Mouse (Mus musculus) inflammation-experienced regulatory T-cells, adult 6 months (primary cell): ENCODE results near the gene Crebrf. TPM values are rescaled to one million over a fixed set of nuclear protein-coding genes. Genes with fewer than 3 reads are reported as not detected.

Experiments used
- ATAC-seq: one replicate; pipeline ENCODE4 v1.8.0; 2017
- polyA plus RNA-seq, 3 experiments: library from polyadenylated mRNA; unstranded; fragments of 100-300 nt; shearing (Covaris generic); gene quantifications; one replicate each; pipeline ENCODE4 v1.2.1; 2017

Gene Crebrf
- 10 to 100 TPM; 29.4 to 66.0 (median 53.7) TPM for polyA plus RNA-seq

DNA sequence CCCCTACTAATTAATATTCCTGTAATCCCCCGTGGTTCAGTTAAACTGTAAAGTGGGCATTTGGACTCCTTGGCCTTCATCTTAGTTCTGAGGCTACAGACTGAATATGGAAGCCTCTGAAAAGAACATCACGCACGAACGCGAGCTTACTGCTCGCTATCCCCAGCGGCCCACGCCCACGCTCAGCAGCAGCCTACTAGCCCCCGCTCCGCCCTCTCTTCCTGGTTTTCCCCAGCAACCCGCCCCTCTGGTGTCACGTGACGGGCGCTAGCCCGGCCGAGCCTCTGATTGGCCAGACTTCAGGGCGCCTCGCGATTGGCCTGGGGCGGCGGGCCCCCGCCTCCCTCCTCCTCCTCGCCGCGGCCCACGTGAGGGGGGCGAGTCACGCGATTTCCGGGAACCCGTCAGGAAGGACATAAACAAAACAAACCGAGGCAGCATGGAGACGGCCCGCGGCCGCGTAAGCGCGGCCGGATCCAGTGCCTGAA, at the start of gene Crebrf:
TSS of gene Crebrf (plus strand) at position 380 of the 488 bp plus-strand sequence.
- peak; percentile 83 for ATAC-seq

DNA sequence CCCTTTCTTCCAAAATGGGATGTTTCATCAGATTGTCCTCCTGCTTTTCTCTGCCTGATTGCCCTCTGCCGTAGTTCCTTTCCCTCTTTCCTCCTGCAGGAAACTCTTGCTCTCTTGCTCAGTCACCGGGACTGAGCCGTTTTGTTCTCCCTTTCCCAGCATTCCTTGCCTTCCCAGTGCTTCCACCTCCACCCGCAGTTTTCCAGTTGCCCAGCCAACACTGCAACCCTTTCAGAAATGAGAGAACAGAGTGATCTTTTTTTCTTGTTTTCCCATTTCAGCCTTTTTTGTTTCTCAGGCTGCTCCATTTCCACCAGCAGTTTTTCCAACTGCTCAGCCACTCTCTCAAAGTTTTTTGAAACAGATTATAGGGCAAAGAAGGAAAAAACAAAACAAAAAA, 44.2 kb upstream of the Crebrf start:
- no peak for ATAC-seq

DNA sequence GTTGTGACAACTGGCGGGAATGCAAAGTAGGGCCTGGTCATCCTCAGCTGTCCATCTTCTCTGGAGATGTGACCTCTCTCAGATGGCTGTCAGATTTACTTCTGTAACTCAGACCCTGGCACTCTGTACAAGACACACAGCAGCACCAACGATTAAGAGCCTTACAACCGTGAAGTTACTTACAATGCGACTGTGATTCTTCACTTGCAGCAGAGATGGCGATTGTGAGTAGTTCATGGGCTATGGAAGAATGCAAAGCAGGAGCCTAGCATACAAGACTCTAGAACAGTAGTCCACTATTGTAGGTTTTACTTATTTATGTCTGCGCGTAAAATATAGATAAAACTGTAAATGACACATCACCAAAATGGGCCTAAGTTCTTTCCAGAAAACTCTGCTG, 39.6 kb upstream of the Crebrf start:
- no peak for ATAC-seq

DNA sequence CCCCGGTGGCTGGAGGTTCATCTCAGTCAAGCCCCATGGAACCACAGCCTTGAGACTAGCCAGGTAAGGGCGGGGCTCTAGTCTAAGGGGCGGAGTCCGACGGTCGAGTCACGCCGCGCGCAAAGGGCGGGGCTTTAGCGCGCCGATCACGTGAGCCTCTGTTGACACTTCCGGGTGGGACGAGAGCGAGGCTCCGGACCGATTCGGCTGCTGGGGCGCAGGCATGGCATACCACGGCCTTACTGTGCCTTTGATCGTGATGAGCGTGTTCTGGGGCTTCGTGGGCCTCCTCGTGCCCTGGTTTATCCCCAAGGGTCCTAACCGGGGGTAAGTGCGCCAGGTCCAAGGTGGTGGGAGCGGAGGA, 39.2 kb upstream of the Crebrf start:
- peak; percentile 98 for ATAC-seq

DNA sequence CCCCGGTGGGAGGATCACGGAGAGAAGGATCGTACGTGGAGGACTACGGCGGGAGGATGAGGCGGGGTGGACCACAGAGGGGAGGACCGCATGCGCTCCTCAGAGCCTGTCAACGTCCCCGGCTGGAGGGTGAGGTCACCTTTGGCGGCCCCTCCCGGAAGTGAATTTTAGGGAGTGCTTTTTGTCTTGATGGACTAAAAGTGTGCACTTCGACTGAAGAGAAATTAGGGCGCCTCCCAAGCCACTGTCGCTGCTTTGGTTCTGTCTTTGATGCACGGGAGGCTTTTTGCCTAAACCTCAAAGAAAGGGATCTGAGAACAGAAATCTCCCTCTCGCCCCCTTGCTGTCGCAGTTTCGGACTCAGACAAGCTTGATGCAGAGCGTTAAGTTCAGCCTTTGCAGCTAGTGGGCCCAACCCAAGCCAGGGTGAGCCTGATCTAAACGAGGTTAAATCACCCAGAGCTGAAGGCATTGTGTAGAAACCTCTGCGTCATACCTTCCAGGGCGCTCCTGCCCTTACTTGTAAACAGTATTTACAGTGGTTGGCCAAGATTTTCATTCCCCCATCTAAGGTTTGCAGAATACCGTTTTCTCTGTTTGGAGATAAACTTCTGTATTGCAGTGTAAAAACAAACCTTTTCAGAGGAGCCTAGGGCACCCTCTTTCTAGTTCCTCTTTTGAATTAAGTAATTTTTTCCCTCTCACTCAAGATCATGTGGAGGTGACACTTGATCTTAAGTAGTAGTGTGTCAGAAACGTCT, 38.7 kb upstream of the Crebrf start:
- peak; percentile 63 for ATAC-seq

DNA sequence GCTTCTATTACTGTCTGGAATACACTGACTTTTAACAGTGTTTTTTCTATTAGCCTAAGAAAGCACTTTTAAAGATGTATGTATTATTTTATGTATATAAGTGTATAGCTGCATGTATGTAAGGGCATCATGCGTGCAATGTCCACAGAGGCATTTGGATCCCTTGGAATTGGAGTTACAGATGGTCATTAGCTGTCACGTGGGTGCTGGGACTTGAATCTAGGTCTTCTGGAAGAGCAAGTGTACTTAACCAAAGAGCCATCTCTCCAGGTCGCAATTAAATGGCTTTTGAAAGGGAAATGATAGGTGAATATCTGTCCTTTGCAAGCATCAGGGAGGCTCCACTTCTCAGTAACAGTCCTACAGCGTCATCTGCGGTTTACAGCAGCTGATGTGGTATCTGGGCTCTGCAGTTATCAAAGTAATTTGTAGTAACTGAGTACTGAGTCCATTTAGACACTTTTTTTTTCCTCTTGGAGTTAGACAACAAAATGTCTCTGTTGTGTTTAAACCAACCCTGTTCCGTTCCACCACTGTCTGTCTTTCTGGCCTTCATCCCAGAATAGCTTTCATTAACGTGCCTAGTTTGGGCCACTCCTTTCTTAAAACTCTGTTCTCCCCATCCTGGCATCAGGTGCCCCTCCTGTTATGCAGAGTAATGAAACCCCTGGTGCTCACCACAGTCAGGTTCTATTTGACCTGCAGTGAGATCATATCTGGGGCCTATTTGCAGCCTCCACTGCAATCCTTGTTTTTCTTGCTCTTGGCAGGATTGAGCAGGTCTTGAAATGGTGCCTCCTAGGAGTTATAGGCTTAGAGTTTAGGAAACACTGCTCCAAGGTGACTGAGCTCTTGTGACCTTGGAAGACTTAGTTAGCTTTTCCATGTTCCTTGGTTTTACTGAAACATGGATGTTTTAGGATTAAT, 37.5 kb upstream of the Crebrf start:
- ATAC-seq = no peak

DNA sequence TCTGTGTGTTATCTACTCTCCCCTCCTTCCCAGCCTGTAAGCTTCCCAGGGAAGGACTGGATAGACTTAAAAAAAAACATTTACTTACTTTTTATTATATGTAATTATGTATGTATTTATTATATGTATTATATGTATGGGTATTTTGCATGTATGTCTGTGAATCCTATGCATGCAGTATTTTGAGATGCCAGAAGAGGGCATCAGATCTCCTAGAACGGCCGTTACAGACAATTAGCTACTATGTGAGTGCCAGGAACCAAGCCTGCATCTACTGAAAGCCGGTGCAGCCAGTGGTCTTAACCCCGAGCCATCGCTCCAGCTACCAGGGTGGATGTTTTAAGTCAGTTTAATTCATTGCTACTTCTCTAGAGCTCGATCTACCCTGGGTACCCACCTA, 34.2 kb upstream of the Crebrf start:
- no peak for ATAC-seq

DNA sequence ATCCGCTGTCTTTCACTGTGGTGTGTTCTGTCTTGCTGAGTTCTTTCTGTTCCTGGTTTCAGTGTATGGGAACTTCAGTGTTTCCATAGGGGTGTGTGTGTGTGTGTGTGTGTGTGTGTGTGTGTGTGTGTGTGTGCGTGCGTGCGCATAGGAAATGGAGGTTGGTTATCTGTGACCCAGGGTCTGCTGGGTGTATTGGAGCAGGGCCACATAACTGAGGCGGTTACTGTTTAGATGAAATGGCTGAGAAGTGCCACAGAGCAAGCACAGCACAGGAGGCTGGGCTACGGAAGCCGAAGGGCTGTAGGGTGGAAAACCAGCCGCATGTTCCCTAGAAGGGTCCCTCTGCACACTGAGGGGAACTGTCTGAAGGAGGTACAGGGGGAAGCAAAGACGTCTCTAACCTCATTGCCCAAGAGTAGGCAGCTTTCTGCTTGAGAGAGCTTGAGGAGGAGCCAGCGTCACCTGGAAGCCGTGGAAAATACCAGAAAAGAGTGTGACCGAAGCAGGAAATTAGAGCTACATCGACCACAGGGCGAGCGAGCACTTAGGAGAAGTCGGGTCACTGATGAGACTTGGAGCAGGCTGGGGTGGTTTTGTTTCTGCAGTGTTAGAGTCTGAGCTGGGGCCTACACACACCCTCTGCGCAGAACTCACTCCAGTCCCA, 29.0 kb upstream of the Crebrf start:
- no peak for ATAC-seq

DNA sequence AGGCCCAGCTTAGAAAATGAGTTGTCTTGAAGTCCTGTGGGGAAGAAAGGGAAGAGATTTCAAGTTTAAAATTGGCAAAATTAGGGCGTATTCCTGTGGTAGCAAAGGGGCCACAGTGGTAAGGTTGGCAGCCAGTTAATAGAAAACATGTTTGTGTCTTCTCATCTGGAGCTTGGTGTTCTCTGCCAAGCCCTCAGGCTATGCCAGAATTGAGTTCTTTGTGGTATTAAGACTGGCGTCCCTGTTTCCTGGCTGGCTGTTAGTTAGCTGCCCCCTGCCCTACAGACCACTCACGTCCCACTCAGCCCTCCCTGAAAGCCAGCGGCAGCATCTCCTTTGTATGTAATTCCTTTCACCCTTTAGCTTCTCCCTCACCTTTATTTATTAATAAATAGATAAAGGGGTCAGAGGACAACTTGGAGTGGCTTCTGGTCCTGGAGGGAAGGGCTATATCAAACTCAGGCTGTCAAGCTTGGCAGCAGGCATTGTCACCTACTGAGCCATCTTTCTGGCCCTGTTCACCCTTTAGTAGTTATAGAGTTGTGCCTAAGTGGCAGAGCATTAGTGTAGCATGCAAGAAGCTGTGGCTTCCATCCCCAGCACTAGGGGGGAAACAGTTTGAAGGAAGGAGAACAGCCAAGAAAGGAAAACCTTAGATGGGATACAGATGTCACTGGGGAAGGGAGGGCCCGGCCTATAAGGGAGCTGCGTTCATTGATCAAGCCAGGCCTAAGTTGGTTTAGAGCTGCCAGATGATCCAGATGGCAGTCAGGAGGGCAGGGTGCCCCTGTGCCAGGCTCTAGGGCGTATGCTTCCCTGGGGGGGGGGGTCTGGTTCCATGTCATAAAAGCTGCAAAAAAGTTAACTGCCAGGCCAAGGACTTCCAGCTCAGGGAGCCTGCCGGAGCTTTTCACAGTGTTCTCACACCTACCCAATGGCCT, 26.4 kb upstream of the Crebrf start:
- ATAC-seq = no peak

DNA sequence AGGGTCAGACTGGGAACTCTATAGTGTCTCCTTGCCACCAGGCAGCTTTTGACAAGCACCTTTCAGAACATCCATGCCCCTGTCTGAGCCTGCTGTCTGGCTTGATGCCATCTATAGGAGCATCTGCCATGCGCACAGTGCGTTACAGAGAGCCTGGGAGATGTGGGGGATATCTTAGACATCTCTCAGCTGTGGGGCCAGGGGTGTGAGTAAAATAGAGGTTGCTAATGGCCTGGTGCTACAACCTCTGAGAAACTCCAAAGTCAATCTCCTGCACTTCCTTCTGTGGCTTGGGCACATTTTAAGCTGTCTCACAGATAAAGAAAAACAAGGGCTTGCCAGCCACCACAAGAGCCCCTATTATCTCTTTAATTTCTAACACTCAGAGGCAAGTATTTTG, 25.6 kb upstream of the Crebrf start:
- ATAC-seq = no peak

DNA sequence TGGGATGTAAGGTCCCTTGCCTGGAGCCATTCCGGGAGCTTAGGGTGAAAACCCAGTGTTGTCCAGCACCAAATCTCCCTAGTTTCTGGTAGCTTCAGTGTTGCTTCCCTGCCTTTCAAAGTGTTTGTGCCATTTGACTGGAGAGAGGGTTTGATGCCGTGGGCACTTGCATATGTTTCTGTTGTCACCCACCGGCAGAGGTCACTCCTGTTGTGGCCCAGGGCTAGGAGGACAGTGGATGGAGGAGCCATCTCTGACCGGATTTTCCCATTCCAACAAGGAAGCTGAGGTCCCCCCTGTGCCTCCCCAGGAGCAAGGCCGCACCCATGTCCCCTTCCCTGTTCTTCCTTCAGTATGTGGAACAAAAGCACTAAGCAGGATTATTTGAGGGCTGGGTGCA, 25.2 kb upstream of the Crebrf start:
- no peak for ATAC-seq

DNA sequence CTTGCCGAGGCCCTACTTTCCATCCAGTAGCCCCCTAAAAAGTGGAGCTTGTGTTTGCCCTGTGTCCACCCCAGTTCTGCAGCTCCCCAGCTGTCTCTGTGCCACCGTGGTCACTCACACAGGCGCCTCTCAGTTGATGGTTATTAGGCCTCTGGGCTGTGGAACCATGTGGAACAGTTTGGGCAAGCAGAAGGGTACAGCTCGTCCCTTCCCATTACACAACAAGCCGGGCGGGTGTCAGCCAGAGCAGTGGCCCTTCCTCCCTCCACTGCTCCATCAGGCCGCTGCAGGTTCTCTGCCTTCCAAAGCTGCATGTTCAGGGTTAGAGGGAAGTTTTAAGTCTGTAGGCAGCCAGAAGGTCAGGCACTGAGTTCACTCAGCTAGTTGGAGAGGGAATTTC, 24.3 kb upstream of the Crebrf start:
- ATAC-seq = no peak

DNA sequence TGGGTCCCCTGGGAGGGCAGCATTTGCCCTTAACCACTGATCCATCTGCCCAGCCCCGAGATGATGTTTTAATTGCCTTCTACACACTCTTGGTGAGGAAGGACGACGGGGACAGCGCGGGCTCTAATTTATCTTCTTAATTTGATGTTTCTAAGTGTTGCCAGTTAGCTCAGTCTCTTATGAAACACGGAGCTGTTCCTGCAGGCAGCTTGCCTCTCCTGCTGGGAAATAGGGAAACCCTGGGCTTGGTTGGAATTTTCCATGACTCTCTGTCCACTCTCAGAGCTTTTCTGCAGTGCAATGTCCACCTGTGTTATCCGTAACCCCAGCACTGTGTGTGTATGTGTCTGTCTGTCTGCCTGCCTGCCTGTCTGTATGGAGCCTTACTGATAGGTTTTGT, 22.0 kb upstream of the Crebrf start:
- no peak for ATAC-seq

DNA sequence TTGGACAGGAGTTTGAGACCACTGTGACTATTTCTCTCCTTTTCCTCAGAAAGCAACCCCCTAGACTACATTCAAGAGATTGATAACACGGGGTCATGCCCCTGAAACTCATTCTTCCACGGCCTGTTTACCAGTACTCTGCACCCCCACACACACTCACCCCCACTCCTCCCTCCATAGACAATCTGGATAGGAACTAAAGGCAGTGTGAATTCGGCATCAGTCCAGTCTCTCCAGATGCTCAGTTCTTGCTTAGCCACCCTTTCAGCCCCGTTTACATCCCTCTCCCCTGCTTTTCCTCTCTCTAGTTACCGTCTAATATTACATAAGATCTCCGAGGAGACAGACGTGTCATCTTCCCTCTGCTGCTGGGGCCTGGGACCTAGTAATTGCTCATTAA, 21.3 kb upstream of the Crebrf start:
- ATAC-seq = no peak

DNA sequence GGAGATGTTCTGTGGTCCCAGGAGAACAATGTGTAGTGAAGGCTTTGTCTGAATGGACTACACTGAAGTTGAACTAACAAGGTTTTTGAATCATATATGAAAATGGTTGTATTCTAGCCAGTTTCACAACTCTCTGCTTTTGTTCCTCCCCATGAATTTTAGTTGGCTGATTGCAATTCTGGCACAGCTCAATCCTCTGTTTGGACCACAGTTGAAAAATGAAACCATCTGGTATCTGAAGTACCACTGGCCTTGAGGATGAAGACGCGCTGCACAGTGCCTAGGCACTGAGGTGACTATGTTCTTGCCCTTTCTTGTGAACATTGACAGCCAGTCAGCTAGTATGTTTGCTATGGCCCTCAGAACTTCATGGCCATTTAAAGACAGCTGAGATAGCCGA, 20.3 kb upstream of the Crebrf start:
- no peak for ATAC-seq

DNA sequence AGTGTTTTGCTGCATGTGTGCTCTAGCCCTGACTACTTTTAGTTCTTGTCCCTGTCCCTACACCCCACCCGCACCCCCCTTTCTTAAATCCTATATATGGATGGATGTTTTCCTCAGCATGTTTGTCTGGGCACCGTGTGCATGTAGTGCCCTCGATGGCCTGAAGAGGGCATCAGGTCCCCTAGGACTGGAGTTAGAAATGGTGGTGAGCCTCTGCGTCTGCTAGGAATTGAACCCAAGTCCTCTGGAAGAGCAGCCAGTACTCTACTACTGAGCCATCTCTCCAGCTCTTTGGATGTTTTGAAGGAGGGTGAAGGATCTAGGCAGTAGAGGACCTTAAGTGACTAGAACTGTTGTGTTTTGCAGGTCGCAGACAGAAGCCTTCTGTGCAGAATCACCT, 16.6 kb upstream of the Crebrf start:
- no peak for ATAC-seq

DNA sequence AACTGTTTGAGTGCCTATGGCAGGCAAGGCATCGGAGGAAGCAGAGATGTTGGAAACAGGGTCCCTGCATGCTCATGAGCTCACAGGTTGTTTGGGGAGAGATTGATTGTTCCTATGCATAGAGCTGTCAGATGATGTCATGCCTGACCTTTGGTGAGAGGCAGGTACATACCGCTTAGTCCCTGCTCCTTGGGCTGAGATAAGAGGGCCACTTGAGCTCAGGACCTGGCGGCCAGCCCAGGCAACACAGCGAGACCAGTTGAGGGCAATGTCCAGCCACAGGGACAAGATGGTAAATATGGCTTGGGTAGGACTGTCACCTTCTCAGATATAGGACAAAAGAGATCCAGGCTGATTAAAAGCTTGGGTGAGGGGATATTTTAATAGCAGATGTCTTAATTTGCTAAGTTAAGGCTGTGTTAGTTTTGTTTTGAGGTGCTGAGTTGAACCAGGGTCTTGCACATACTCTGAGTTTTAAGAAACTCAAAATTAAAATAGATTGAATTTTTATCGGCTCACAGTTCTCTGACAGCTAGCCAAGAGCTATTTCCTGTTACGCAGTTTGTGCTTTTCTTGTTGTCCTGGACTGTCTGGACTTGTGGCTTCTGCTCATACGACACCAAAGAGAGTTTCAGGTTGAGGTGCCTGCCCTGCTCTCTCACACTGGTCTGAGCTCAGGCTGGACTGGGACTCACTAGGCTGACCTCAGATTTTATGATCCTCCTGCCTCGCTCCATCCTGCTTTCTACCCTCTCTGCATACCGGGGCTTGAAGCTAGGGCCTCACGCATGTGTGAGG, 15.4 kb upstream of the Crebrf start:
- ATAC-seq = no peak

DNA sequence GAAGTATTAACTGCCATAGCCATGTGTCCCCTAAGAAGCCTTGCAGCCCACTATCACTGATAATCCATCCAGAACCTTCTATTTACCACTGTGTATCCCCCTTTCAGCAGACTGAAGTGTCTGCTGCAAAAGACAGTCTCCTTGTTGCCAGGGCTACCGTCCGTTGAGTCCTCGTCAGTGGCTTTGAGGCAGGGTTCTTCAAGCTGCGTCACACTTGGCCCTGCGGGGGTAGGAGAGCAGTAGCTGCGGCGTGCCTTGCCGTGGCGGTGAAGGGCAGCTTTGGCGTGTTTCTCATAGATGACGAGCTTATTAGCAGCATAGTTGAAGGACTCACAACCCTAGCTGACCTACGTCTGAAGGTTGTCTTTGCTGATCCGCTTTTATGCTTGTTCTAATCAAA, 13.9 kb upstream of the Crebrf start:
- no peak for ATAC-seq

DNA sequence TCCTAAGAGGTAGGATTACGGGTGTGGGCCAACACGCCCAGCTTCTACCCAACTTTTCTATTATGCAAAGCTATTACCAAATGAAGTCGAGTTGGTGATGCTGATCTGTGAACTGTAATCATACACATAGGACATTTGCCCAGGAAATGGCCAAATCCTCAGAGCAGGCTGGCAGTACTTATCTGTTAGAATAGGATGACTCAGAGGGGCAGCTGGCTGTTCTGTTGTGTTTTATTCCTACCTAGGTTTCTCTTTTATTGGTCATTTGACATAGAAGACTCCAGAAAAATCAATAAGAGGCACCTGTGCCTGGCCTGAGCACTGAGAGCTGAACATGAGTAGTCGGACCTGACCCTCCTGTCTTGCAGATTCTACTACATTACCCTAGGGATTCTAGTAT, 12.8 kb upstream of the Crebrf start:
- no peak for ATAC-seq

DNA sequence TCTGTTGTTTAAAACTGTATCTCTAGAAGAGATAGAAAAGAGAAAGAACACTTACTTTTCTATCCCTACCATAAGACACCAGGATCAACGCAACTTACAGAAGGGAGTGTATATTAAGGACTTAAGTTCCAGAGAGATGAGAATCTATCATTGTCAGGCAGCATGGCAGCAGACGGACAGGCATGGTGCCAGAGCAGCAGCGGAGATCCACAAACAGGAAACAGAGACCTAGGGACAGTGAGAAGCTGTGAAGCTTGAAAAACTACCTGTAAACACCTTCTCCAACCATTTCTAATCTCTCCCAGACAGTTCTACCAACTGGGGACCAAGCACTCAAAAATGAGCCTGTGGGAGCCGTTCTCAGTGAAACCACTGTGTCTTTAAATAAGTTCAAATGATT, 11.8 kb upstream of the Crebrf start:
- no peak for ATAC-seq
